Mouse (Mus musculus) kidney, embryonic 15.5 days (tissue): Measurements from ENCODE around the gene Chrm4. TPM values are rescaled to one million over a fixed set of nuclear protein-coding genes. Genes with fewer than 3 reads are reported as not detected.

ENCODE experiments used
- ATAC-seq: fragments of 200-750 bp; cut with Nextera tagmentation; replicated peaks from 2 replicates; pipeline ENCODE4 v1.8.0; 2017; ENCODE audit warnings: moderate TSS enrichment; ENCODE audit not compliant: low FRiP score
- H3K27ac ChIP-seq: fragments of 300-500 bp; sonication (generic); 2 replicates; pipeline ENCODE4 v1.5.1; 2015; ENCODE audit warnings: mild to moderate bottlenecking, inconsistent platforms
- H3K27me3 ChIP-seq: fragments of 300-500 bp; sonication (generic); 2 replicates; pipeline ENCODE4 v1.6.1; 2015; ENCODE audit warnings: inconsistent platforms
- H3K36me3 ChIP-seq: fragments of 300-500 bp; sonication (generic); 2 replicates; pipeline ENCODE4 v1.6.1; 2015; ENCODE audit warnings: inconsistent platforms
- H3K4me1 ChIP-seq: fragments of 300-500 bp; sonication (generic); 2 replicates; pipeline ENCODE4 v1.6.1; 2015; ENCODE audit warnings: inconsistent platforms
- H3K4me2 ChIP-seq: fragments of 300-500 bp; sonication (generic); 2 replicates; pipeline ENCODE4 v1.6.1; 2015; ENCODE audit warnings: moderate library complexity, mild to moderate bottlenecking, inconsistent platforms
- H3K4me3 ChIP-seq: fragments of 300-500 bp; sonication (generic); replicated peaks from 2 replicates; pipeline ENCODE4 v1.5.1; 2015; ENCODE audit warnings: mild to moderate bottlenecking, inconsistent platforms
- H3K9ac ChIP-seq: fragments of 300-500 bp; sonication (generic); 2 replicates; pipeline ENCODE4 v1.6.1; 2015; ENCODE audit warnings: mild to moderate bottlenecking, inconsistent platforms
- H3K9me3 ChIP-seq: fragments of 300-500 bp; sonication (generic); replicated peaks from 2 replicates; pipeline ENCODE4 v1.6.1; 2016; ENCODE audit warnings: inconsistent platforms
- WGBS: fragments of 180-500 bp; shearing (Covaris S2); methylation state at CpG from one replicate; pipeline ENCODE4 v1.1.7; 2015; ENCODE audit warnings: mixed read lengths; 5-methylcytosine and 5-hydroxymethylcytosine counted together
- polyA plus RNA-seq: library from polyadenylated mRNA; unstranded; fragments of >200 nt; fragmentation: Nextera tagmentation; extraction: Ambion mirVana; gene quantifications from 2 replicates; pipeline ENCODE4 v1.2.1, GENCODE M21; 2015

The Chrm4 gene
- polyA plus RNA-seq, 1 experiment from 2014 or later: 0.42 TPM

DNA sequence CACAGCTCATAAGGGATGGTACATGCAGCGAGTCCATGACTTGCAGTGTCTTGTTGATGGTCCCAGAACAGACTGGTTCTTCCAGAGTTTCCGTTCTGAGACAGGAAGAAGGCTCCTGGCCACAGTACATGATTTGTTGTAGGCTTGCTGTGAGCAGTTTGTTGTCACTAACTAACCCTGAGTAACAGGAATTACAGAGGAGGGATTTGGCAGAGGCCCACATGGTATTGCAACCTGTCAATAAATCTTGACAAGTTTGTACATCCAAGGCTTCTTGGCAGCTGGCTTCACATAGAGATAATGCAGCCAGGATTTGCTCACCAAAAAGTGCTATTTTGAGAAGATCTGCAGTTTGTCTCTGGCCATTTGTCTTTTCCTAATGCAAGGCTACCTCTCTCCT, 20.9 kb upstream of the Chrm4 start:
- no peak for ATAC-seq
- H3K27ac ChIP-seq: no peak overlapping the region
- H3K4me1 ChIP-seq: no peaks in the 10 kb centered on the region
- no peak overlapping the region for H3K4me3 ChIP-seq
- H3K4me2 ChIP-seq: no peak overlapping the region
- H3K9ac ChIP-seq: no peak overlapping the region
- H3K27me3 ChIP-seq: no peaks in the 10 kb centered on the region
- H3K36me3 ChIP-seq: peaks cover 64% of the 10 kb centered on the region
- WGBS: 89% methylated on average over 2 of the region's 2 CpGs
- H3K9me3 ChIP-seq: no peaks in the 10 kb centered on the region

DNA sequence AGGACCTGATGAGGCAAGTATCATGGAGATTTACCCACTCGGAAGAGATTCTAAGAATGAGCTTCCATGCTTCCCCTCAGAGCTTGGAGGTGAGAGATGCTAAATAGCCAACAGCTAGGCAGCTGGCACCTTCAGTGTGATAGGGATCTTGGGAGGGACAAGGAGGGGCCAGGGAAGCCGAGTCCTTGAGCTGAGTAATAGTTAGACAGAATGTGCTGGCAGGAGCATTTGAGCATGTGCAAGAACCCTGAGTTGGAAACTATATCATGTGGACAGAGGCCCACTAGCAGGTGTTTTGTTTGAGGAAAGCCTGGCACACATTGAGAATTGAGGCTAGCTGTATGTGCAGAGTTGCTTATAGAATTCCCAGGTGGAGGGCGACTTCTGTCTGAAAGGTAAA, 14.4 kb upstream of the Chrm4 start:
- Histone ChIP-seq H3K27ac (no peak overlapping the region), H3K4me2 (no peak overlapping the region), H3K27me3 (no peaks in the 10 kb centered on the region), H3K36me3 (peaks cover 92% of the 10 kb centered on the region), H3K9ac (no peak overlapping the region), H3K9me3 (no peaks in the 10 kb centered on the region), H3K4me3 (no peak overlapping the region), H3K4me1 (no peaks in the 10 kb centered on the region)
- 69% methylated on average over 3 of the region's 3 CpGs for WGBS
- ATAC-seq: no peak

DNA sequence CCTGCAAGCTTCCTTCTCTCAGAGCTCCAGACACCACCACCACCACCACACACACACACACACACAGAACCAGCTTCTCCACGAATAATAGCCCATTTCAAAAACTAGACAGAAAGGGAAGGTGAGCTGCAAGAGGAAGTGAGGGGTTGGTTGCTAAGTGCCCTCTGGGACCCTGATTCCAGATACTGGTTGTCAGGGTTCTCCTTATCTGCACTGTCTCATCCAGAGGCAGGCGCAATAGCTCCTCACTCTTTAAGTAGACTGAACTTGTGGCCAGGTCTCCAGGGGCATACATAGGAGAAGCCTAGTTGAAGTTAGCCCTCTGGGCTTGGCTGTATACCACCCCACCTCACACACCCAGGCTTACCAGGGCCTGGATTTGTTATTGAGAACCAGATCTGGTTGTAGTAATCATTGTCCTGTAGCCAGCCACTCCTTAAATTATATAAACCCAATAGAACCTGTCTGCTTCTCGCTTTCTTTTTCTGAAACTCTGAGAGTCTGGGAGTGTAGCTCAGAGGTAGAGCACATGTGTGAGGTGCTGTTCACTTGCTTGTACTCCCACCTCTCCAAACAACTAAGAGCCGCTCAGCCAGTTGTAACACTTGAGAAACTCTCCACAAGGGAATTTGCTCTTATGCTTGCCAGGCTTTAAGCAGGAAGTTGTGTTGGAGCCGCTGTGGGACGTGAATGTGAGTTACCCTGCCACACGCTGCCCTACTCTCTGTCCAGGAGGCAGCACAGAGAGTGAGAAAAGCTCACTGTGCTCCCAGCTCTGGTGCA, 13.5 kb upstream of the Chrm4 start:
- Histone ChIP-seq H3K9ac (no peak overlapping the region), H3K4me3 (no peak overlapping the region), H3K27ac (no peak overlapping the region), H3K4me1 (no peaks in the 10 kb centered on the region), H3K27me3 (no peaks in the 10 kb centered on the region), H3K9me3 (no peaks in the 10 kb centered on the region), H3K36me3 (peaks cover 95% of the 10 kb centered on the region), H3K4me2 (no peak overlapping the region)
- ATAC-seq: no peak
- 86% methylated on average over 7 of the region's 7 CpGs for WGBS

DNA sequence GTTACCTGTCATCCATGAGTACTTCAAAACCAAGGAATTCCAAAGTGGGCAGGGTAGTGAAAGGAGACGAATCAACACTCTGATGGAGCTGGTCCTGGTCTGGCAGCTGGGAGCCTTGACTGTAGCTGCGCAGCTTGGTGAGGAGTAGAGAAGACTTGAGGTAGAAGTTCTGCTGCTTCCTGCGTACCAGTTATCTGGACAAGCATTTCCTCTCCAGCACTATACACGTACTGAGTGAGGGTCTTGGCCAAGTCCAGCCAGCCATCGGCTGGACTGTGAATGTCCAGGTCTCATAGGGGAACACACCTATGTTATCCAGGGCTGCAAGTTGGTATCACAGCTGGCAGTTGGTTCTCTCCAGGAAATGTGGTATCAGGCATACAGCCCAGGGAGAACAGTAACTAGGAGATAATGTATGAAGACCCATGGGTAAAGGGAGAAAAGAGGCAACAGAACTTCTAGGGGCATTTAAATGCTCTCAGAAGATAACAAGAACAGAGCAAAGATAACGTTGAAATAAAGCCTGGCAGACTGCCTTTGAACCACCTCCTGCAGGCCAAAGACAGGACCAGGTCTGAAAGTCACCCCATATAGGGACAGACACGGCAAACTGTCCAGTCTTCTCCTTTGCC, 10.6 kb upstream of the Chrm4 start:
- Histone ChIP-seq H3K9ac (no peak overlapping the region), H3K4me1 (peaks cover 7% of the 10 kb centered on the region), H3K27me3 (peaks cover 12% of the 10 kb centered on the region), H3K4me2 (no peak overlapping the region), H3K4me3 (no peak overlapping the region), H3K27ac (no peak overlapping the region), H3K9me3 (no peaks in the 10 kb centered on the region), H3K36me3 (peaks cover 78% of the 10 kb centered on the region)
- 91% methylated on average over 7 of the region's 7 CpGs for WGBS
- no peak for ATAC-seq

DNA sequence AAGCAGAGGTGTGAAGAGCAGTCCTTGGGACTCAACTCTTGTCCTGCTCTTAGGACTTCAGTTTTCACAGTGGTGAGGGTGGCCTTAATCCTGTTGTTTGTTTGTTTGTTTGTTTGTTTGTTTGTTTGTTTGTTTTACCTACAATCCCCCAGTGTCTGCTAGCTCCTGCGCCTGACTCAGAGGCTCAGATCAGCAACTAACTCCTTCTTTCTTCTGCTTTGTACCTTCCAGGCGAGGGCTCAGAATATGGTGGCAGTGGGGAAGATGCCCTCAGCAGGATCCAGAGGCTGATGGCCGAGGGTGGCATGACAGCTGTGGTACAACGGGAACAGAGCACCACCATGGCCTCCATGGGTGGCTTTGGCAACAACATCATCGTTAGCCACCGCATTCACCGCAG, 10.0 kb upstream of the Chrm4 start:
- peaks cover 19% of the 10 kb centered on the region for H3K27me3 ChIP-seq
- H3K4me3 ChIP-seq: no peak overlapping the region
- H3K36me3 ChIP-seq: peaks cover 71% of the 10 kb centered on the region
- peaks cover 13% of the 10 kb centered on the region for H3K4me1 ChIP-seq
- H3K4me2 ChIP-seq: no peak overlapping the region
- no peaks in the 10 kb centered on the region for H3K9me3 ChIP-seq
- no peak for ATAC-seq
- no peak overlapping the region for H3K9ac ChIP-seq
- 92% methylated on average over 7 of the region's 7 CpGs for whole genome bisulfite sequencing
- H3K27ac ChIP-seq: no peak overlapping the region

DNA sequence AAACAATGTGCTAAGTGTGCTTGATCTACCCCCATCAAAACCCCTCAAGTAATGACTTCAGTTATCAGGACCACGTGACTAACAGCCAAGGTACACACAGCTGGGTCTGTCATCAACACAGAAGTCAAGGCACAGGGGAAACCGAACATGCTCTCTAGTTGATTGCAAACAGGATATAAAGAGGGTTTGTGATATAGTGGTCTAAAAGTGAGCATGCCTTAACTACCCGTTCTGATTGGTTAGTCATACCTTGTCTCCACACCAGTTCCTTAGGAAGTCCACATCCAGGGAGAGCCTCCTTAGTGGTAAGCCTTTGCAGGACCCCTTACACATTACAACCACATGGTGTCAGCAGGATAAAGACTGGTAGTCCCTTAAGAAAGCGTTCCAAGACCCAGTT, 6.9 kb upstream of the Chrm4 start:
- Histone ChIP-seq H3K36me3 (peaks cover 41% of the 10 kb centered on the region), H3K9me3 (no peaks in the 10 kb centered on the region), H3K9ac (no peak overlapping the region), H3K27me3 (peaks cover 45% of the 10 kb centered on the region), H3K4me2 (no peak overlapping the region), H3K4me3 (no peak overlapping the region), H3K4me1 (peaks cover 32% of the 10 kb centered on the region), H3K27ac (no peak overlapping the region)
- ATAC-seq: no peak
- 80% methylated on average over 4 of the region's 4 CpGs for WGBS

DNA sequence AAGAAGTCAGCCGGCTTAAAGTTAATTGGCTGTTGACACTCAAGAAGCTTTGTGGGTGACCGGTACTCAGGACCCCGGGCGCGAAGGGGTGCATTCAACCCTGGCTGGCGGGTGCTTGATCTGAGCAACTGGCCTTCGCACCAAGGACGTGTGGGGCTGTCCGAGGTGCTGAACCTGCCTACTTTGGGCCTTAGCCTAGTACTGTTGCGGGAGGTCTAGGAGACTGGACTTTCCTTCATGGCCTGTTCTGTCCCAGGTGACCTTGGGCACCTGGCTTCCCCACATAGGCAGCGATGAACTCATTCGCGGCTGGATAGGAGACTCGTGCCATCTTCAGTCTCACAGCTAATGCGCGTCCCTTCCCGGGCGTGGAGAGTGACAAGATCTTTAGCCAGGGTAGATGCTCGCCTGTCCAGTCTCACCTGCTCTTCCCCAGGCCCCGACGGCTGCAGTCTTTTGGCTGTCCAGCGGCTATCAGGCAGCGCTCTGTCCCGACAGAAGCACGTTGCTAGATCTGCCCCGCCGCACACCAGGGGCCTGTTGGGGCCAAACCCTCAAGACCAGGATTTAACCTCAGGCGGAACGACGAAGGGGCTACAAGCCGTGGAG, 5.8 kb upstream of the Chrm4 start:
- Histone ChIP-seq H3K4me2 (peak overlapping the region; percentile 99), H3K4me3 (peak overlapping the region; percentile 62), H3K27ac (no peak overlapping the region), H3K9ac (peak overlapping the region; percentile 19; the same call in 1 of the 2 replicates), H3K4me1 (peaks cover 32% of the 10 kb centered on the region), H3K36me3 (peaks cover 31% of the 10 kb centered on the region), H3K27me3 (peaks cover 50% of the 10 kb centered on the region), H3K9me3 (no peaks in the 10 kb centered on the region)
- ATAC-seq: peak; percentile 37
- WGBS: 4% methylated on average over 31 of the region's 31 CpGs

DNA sequence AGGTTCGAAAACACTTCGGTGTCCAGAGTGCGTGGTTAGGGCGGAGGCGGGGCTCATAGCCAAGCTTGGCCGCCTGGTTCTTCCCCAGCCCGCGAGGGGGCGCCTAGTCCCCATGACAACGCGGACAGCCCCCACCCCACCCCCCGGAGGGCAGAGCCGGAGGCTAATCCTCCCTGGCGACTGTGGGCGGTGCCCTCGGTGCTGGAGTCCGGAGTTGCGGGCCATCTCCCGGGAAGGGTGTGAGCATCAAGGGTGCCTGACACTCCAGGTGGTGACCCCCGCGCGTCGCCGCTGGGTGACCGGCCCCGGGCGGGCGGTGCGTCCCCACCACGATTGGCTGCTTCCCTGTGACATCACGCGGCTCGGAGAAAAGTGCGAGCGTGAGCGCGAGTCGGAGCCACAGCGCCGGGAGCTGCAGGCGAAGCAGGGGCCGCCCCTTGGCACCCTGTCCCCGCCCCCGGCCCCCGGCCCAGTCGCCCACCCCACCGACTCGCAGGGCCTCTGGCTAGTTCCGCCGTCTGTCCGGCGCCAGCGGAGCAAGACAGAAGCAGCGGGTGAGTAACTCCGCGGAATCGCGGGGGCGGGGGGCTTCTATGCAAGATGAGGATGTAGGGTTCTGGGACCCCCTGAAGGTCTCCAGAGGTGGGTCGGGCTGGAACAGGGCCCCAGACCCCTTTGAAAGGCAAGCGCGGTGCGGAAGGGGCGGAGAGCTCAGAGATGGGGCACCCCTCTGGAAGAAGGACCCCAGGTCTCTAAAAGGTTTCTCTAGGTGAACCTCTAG, 5.1 kb upstream of the Chrm4 start:
- WGBS: under 1% methylated on average over 63 of the region's 64 CpGs
- H3K4me3 ChIP-seq: peak overlapping the region; percentile 62
- peaks cover 32% of the 10 kb centered on the region for H3K4me1 ChIP-seq
- H3K27ac ChIP-seq: no peak overlapping the region
- peak; percentile 67 for ATAC-seq
- H3K9me3 ChIP-seq: no peaks in the 10 kb centered on the region
- peaks cover 50% of the 10 kb centered on the region for H3K27me3 ChIP-seq
- H3K36me3 ChIP-seq: peaks cover 25% of the 10 kb centered on the region
- H3K4me2 ChIP-seq: peak overlapping the region; percentile 99
- H3K9ac ChIP-seq: peak overlapping the region; percentile 19; the same call in 1 of the 2 replicates

DNA sequence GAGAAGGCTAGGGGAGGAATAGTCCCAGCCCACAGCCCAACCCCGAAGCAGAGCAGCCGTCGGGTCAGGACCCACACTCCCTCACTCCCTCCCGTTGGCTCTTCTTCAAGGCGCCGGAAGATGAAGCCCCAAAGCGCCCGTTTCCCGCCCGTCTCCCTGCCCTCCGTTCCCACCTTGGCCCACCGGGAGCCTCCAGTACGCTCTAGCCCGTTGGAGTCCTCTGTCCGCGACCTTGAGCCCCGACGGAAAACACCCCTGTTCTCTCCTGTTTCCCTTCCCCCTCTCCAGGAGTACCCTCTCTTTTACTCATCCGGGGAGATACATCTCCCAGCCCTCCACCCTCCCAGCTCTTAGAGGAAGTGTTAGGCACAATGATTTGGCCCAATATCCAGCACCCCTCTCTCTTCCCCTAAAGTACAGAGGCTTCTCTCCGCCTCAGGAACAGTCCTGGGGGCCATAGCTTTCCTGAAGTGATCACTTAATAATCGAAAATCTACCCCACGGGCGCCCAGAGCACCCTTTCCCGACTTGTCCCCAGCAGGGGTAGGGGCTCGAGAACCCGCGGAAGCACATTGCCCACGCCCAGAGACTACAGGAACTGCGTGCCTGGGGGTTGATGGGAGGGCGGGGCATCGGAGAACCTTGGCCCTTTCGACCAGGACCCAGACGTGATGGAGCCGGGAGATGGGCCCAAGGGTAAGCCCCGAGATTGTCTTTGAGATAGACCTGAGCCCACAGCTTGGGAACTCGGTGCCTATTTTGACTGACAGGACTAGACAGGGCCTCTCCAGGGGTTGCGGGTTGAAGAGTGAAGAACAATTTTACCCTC, 4.2 kb upstream of the Chrm4 start:
- ATAC-seq: peak; percentile 1; the same call in 1 of the 2 replicates
- peaks cover 36% of the 10 kb centered on the region for H3K4me1 ChIP-seq
- WGBS: 2% methylated on average over 37 of the region's 37 CpGs
- H3K27ac ChIP-seq: no peak overlapping the region
- no peaks in the 10 kb centered on the region for H3K9me3 ChIP-seq
- H3K27me3 ChIP-seq: peaks cover 50% of the 10 kb centered on the region
- peaks cover 17% of the 10 kb centered on the region for H3K36me3 ChIP-seq
- H3K4me2 ChIP-seq: peak overlapping the region; percentile 99
- H3K9ac ChIP-seq: 0 out of 2 replicates have a peak overlapping the region, but pooled peaks have one; percentile 19
- H3K4me3 ChIP-seq: peak overlapping the region; percentile 62

DNA sequence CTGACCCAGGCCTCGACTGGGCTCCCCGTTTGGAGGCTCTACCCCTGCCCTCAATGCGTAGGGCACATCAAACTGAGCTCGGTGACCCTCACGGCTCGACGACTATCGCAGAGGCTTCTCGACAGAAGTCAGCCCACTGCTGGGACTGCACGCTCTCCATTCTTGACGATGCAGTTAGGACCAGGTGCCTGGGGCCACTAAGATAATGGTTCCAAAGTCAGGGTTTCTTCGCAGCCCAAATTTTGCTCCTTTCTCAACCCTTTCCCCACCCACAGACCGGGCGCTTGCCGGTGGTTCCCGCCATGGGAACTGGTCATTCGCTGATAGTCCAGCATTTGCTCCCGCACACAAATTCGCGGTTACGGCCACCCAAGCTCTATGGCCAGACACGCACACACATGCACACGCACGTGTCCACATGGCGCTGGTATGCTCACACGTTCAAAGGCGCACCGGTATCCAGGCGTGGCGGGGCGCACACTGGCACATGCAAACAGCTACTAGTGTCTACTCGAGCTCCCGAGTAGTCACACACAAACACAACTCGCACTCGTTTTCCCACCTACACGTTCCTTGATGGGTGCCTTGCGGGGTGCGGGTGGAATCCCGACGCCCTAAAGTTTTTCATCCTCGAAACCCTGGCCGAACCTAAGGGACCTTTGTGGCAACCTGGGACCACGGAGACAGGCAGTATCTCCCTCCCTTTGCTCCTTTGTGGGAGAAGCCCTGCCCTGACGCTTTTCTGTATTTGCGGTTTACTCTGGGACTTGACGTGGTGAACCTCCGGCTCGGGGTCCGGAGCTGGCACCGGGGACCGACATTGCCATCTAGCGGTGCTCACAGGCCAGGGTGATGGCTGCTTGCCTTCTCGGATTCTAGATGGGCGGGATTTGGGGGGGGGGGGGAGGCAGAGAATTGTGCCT, 3.4 kb upstream of the Chrm4 start:
- H3K27me3 ChIP-seq: peaks cover 50% of the 10 kb centered on the region
- H3K9ac ChIP-seq: no peak overlapping the region
- H3K27ac ChIP-seq: no peak overlapping the region
- peak overlapping the region; percentile 62 for H3K4me3 ChIP-seq
- peaks cover 8% of the 10 kb centered on the region; the same call in 1 of the 2 replicates for H3K36me3 ChIP-seq
- peaks cover 41% of the 10 kb centered on the region for H3K4me1 ChIP-seq
- peak overlapping the region; percentile 99 for H3K4me2 ChIP-seq
- H3K9me3 ChIP-seq: no peaks in the 10 kb centered on the region
- 4% methylated on average over 54 of the region's 54 CpGs for WGBS
- no peak for ATAC-seq
